Mouse (Mus musculus) bone marrow macrophage, adult 2 months (primary cell): ENCODE results near the gene Mad1l1. TPM values are rescaled to one million over a fixed set of nuclear protein-coding genes. Genes with fewer than 3 reads are reported as not detected.

Source experiments
- H3K27ac ChIP-seq: 2 replicates; pipeline ENCODE4 v1.5.1; 2012; ENCODE audit warnings: low read depth, low read length; ENCODE audit not compliant: insufficient read depth
- H3K4me1 ChIP-seq: 2 replicates; pipeline ENCODE4 v1.6.1; 2012; ENCODE audit warnings: low read length; ENCODE audit not compliant: control insufficient read depth, insufficient read depth
- H3K4me3 ChIP-seq: 2 replicates; pipeline ENCODE4 v1.5.1; 2012; ENCODE audit warnings: mild to moderate bottlenecking, low read length, moderate library complexity; ENCODE audit not compliant: insufficient read depth
- CTCF ChIP-seq: IDR thresholded peaks from 2 replicates; pipeline ENCODE4 v1.5.1; 2012; ENCODE audit warnings: low read depth, mild to moderate bottlenecking, low read length, moderate library complexity
- POLR2A ChIP-seq: IDR thresholded peaks from 2 replicates; pipeline ENCODE4 v1.6.1; 2012; ENCODE audit warnings: mild to moderate bottlenecking, low read depth, low read length, borderline replicate concordance
- polyA plus RNA-seq: library from polyadenylated mRNA; stranded (reverse); fragments of >200 nt; gene quantifications from 2 replicates; pipeline ENCODE4 v1.2.4, GENCODE M21; 2012; ENCODE audit not compliant: missing spikeins, insufficient read depth, insufficient read length

Gene Mad1l1
- polyA plus RNA-seq, 1 experiment = 16.5 TPM

- H3K4me1 ChIP-seq = peaks cover 34% of the 10 kb centered on the region
- peak overlapping the region; percentile 73 for H3K27ac ChIP-seq
- H3K4me3 ChIP-seq = no peak overlapping the region
- TF ChIP-seq POLR2A = no peak
- no peak for TF ChIP-seq CTCF
These were observed 114.3 kb downstream of the Mad1l1 start for GRCm38 (mm10) chr5:140206726-140207703.

DNA sequence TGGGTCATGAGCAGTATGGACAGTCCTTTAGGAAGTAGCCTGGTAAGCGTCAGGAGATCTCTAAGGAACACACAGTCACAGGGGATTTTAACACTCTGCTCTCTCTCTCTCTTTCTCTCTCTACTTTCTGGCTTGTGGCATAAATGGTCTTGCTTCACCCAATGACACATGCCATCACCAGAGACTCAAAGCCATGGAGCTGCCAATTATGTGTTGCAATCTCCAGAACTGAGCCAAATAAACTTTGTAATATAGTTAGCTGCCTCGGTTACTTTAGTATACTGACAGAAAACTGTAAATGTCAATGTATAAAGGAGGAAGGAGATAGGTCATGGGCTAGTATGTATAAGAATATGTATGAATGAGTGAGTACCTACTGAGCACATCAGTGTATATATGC is 115.4 kb downstream of the Mad1l1 start:
- TF ChIP-seq CTCF = no peak
- TF ChIP-seq POLR2A = no peak
- H3K27ac ChIP-seq = peak overlapping the region; percentile 73
- peaks cover 34% of the 10 kb centered on the region for H3K4me1 ChIP-seq
- no peak overlapping the region for H3K4me3 ChIP-seq

GRCm38 (mm10) chr5:140204465-140204864 is 116.9 kb downstream of the Mad1l1 start:
- no peak for TF ChIP-seq CTCF
- TF ChIP-seq POLR2A = no peak
- peaks cover 34% of the 10 kb centered on the region for H3K4me1 ChIP-seq
- no peak overlapping the region for H3K27ac ChIP-seq
- H3K4me3 ChIP-seq = no peak overlapping the region

- TF ChIP-seq POLR2A = no peak
- no peak for TF ChIP-seq CTCF
- Histone ChIP-seq H3K4me3 (no peak overlapping the region), H3K27ac (no peak overlapping the region), H3K4me1 (peaks cover 34% of the 10 kb centered on the region)
These were observed 117.3 kb downstream of the Mad1l1 start for GRCm38 (mm10) chr5:140204037-140204436.

GRCm38 (mm10) chr5:140202451-140202850 is 118.9 kb downstream of the Mad1l1 start:
- Histone ChIP-seq H3K27ac (no peak overlapping the region), H3K4me3 (no peak overlapping the region), H3K4me1 (peaks cover 26% of the 10 kb centered on the region)
- TF ChIP-seq CTCF (no peak), POLR2A (no peak)

- Histone ChIP-seq H3K4me3 (no peak overlapping the region), H3K27ac (no peak overlapping the region), H3K4me1 (peaks cover 19% of the 10 kb centered on the region)
- TF ChIP-seq POLR2A = no peak
- no peak for TF ChIP-seq CTCF
These were observed 119.8 kb downstream of the Mad1l1 start for GRCm38 (mm10) chr5:140201566-140201965.

- Histone ChIP-seq H3K4me1 (peaks cover 15% of the 10 kb centered on the region), H3K4me3 (no peak overlapping the region), H3K27ac (no peak overlapping the region)
- no peak for TF ChIP-seq CTCF
These were observed 120.2 kb downstream of the Mad1l1 start for GRCm38 (mm10) chr5:140201109-140201508.

DNA sequence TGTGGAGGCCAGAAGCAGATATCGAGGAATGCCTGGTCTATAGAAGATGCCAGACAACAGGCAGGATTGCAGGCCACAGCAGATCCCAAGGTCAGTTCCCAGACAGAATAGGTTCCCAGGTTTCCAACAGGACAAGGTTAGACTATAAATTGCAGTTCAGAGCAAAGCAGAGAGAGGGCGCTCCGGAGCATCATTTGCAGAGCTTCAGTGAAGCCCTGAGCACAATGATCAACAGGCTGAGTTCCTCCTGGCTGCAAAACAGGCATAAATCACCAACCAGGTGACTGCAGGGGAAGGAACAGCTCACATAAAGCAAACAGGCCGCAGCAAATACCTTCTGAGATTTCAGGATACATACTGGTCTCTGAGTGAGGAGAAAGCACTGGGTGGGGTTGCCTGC is 123.6 kb downstream of the Mad1l1 start:
- no peak overlapping the region for H3K27ac ChIP-seq
- peaks cover 22% of the 10 kb centered on the region for H3K4me1 ChIP-seq

GRCm38 (mm10) chr5:140196446-140196845 is 124.9 kb downstream of the Mad1l1 start:
- Histone ChIP-seq H3K27ac (no peak overlapping the region), H3K4me1 (peaks cover 22% of the 10 kb centered on the region), H3K4me3 (no peak overlapping the region)
- TF ChIP-seq CTCF (no peak), POLR2A (no peak)

More for the DNA sequence above, 123.6 kb downstream of the Mad1l1 start:
- no peak overlapping the region for H3K4me3 ChIP-seq
- TF ChIP-seq CTCF = peak; percentile 76
- TF ChIP-seq POLR2A = no peak

DNA sequence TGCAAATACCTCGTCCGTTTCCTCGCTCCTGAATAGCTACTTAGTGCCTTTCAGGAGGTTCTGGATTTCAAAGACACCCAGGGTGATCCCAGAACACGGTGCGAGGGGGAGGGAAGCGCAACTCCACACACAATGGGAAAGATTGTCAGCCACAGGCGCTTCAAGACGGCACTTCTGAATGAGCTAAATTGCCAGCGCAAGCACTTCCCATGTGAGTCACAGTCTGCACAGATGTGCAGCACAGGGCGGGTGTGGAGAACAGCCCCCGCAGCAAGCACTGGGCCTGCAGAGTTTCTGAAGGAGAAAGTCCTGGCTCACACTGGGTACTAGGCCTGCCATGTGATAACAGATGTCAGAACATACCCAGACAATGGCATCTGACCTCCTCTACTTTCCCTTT is 127.2 kb downstream of the Mad1l1 start:
- H3K4me1 ChIP-seq = peaks cover 22% of the 10 kb centered on the region
- TF ChIP-seq POLR2A = no peak
- no peak for TF ChIP-seq CTCF
- H3K4me3 ChIP-seq = no peak overlapping the region
- H3K27ac ChIP-seq = no peak overlapping the region
